Mouse (Mus musculus) embryonic facial prominence, embryonic 12.5 days (tissue): ENCODE results near the gene Gm42906. TPM values are rescaled to one million over a fixed set of nuclear protein-coding genes. Genes with fewer than 3 reads are reported as not detected.

Experiments
- ATAC-seq: fragments of 200-750 bp; cut with Nextera tagmentation; 2 replicates; pipeline ENCODE4 v1.8.0; 2017; ENCODE audit not compliant: insufficient number of reproducible peaks, insufficient read depth, low FRiP score, low TSS enrichment
- H3K27ac ChIP-seq: fragments of 300-500 bp; sonication (generic); 2 replicates; pipeline ENCODE4 v1.5.1; 2016; ENCODE audit warnings: mild to moderate bottlenecking
- H3K27me3 ChIP-seq: fragments of 300-500 bp; sonication (generic); 2 replicates; pipeline ENCODE4 v1.6.1; 2016; ENCODE audit warnings: mild to moderate bottlenecking, moderate library complexity
- H3K36me3 ChIP-seq: fragments of 300-500 bp; sonication (generic); 2 replicates; pipeline ENCODE4 v1.6.1; 2016; ENCODE audit warnings: mild to moderate bottlenecking
- H3K4me1 ChIP-seq: fragments of 300-500 bp; sonication (generic); 2 replicates; pipeline ENCODE4 v1.6.1; 2016
- H3K4me2 ChIP-seq: fragments of 300-500 bp; sonication (generic); replicated peaks from 2 replicates; pipeline ENCODE4 v1.6.1; 2016; ENCODE audit warnings: mild to moderate bottlenecking, moderate library complexity
- H3K4me3 ChIP-seq: fragments of 300-500 bp; sonication (generic); 2 replicates; pipeline ENCODE4 v1.5.1; 2016; ENCODE audit warnings: mild to moderate bottlenecking
- H3K9ac ChIP-seq: fragments of 300-500 bp; sonication (generic); 2 replicates; pipeline ENCODE4 v1.6.1; 2016; ENCODE audit warnings: mild to moderate bottlenecking, moderate library complexity
- H3K9me3 ChIP-seq: fragments of 300-500 bp; sonication (generic); 2 replicates; pipeline ENCODE4 v1.6.1; 2016; ENCODE audit warnings: mild to moderate bottlenecking, moderate library complexity
- WGBS: fragments of 180-500 bp; shearing (Covaris S2); methylation state at CpG from one replicate; pipeline ENCODE4 v1.1.7; 2016; 5-methylcytosine and 5-hydroxymethylcytosine counted together
- polyA plus RNA-seq: library from polyadenylated mRNA; unstranded; fragments of >200 nt; fragmentation: Nextera tagmentation; extraction: Ambion mirVana; gene quantifications from 2 replicates; pipeline ENCODE4 v1.2.1, GENCODE M21; 2016

Gene Gm42906
- polyA plus RNA-seq, 1 experiment from 2014 or later, result not detected

DNA sequence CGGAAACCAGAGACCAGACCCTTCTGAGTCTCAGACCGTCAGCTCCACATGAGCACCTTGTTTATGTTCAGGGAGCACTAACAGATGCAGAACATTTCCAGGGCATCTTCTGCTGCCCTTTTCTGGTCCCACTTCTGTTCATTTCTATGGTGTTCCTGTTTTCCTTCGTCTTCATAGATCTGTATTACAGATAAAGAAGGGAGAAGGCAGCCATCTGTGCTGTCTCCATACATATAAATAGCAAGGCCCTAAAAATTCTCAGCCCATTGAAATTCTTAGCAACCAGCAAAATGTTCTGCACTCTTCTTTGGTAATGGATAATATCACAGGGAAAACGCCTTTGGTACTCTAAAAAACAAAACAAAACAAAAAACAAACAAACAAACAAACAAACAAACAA, 290.7 kb downstream of the Gm42906 start:
- H3K27ac ChIP-seq, result no peak overlapping the region
- H3K4me1 ChIP-seq, result peaks cover 14% of the 10 kb centered on the region
- H3K27me3 ChIP-seq, result no peaks in the 10 kb centered on the region
- no peaks in the 10 kb centered on the region for H3K9me3 ChIP-seq
- no peak overlapping the region for H3K4me2 ChIP-seq
- H3K9ac ChIP-seq, result no peak overlapping the region
- no peak overlapping the region for H3K4me3 ChIP-seq
- no peaks in the 10 kb centered on the region for H3K36me3 ChIP-seq
- WGBS, result 70% methylated on average over 4 of the region's 4 CpGs
- ATAC-seq, result no peak

DNA sequence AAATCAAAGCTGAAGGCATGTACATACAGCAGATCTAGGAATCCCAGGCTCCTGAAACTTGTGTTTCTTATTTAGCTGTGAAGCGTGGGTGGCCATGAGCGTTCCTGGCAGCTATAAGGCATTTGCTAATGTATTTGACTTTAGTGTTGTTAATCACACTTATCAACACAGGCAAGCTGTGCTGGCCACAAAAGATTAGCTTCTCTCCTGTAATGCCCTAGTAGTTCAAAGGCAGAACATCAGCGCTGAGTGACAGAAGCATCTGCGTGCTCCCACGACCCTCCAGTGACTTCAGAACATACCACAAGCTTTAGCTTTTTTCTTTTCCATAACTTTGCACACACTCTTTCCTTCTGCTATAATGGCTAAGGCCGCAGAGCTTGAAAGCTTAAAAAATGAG, 292.0 kb downstream of the Gm42906 start:
- peak overlapping the region; percentile 57 for H3K27ac ChIP-seq
- H3K36me3 ChIP-seq, result no peaks in the 10 kb centered on the region
- no peak overlapping the region for H3K4me3 ChIP-seq
- 58% methylated on average over 6 of the region's 6 CpGs for WGBS
- H3K4me1 ChIP-seq, result peaks cover 9% of the 10 kb centered on the region; the same call in 1 of the 2 replicates
- H3K9ac ChIP-seq, result no peak overlapping the region
- ATAC-seq, result no peak
- H3K4me2 ChIP-seq, result no peak overlapping the region
- H3K27me3 ChIP-seq, result no peaks in the 10 kb centered on the region
- no peaks in the 10 kb centered on the region for H3K9me3 ChIP-seq

DNA sequence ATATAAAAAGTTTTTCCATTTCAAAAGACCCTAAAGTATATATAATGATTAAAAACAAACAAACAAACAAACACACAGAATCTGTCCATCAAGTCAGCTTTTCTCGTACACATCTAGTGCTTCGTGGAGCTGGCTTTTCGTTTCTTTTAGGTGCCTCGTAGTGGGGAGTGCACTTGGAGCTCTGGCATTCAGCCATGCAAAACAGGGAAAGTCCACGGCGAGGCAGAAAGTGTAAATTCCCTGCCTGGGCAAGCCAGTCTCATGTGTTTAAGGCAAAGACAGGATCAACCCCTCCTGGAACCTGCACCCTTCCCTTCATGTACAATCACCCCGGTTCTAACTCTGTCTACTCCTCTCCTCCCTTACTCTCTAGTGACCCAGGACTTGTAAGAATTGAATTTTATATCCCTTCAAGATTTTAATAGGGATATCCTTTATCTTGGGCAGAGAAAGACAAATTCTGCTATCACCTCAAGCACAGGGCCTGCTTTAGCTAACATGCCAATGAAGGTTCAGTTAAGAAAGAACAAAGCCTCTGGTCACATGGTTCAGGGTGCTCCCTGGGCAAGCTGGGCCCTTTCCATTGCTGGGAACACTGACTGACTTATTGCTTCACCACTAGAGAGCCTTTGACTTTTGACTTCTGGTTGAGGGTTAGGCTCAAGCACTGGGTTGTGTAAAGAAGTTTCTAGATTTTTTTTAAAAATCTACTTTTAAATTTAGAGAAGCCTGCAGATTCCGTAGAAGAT, 292.7 kb downstream of the Gm42906 start:
- Histone ChIP-seq H3K27ac (peak overlapping the region; percentile 57; the same call in 1 of the 2 replicates), H3K9me3 (no peaks in the 10 kb centered on the region), H3K27me3 (no peaks in the 10 kb centered on the region), H3K36me3 (no peaks in the 10 kb centered on the region), H3K4me1 (peaks cover 9% of the 10 kb centered on the region; the same call in 1 of the 2 replicates), H3K4me3 (no peak overlapping the region), H3K9ac (no peak overlapping the region), H3K4me2 (no peak overlapping the region)
- WGBS, result 68% methylated on average over 8 of the region's 8 CpGs
- ATAC-seq, result no peak

DNA sequence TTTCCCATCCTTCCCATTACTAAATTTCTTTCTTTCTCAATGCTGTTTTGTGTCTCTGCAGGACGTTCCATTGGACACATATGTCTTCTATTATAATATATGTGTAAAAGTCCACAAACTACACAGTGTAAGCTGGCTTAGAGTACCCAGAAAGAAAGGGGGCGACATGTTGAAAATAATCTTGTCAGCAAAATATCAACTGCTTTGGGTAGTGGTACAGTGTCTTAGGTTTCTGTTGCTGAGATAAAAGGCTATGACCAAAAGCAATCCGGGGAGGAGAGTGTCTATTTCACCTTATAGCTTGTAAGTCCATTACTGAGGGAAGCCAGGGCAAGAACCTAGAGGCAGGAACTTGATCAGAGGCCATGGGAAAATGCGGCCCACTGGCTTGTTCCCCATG, 293.8 kb downstream of the Gm42906 start:
- 81% methylated on average over 4 of the region's 4 CpGs for WGBS
- no peak overlapping the region for H3K4me2 ChIP-seq

DNA sequence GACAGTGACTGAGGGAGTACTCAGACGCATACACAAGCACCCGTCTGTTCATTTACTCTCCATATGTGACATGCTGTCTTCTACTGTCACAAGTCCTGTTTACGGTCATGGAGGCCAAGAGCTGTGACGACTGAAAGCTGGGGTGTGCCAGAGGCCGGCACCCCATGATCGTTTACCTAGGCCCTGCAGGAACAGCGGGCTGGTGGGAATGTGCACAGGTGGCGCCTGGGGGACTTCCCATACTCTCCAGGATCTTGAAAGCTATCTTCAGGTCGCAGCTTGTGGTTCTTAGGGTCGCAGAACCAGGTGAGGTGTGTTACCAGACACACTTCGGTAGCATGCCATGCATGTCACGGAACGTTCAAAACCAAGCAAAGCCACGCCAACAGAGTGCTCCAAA, 294.2 kb downstream of the Gm42906 start:
- no peak overlapping the region for H3K27ac ChIP-seq
- H3K4me3 ChIP-seq, result no peak overlapping the region
- H3K27me3 ChIP-seq, result no peaks in the 10 kb centered on the region
- ATAC-seq, result no peak
- H3K9me3 ChIP-seq, result no peaks in the 10 kb centered on the region
- WGBS, result 91% methylated on average over 14 of the region's 14 CpGs
- no peak overlapping the region for H3K4me2 ChIP-seq
- H3K4me1 ChIP-seq, result peaks cover 9% of the 10 kb centered on the region; the same call in 1 of the 2 replicates
- H3K9ac ChIP-seq, result no peak overlapping the region
- no peaks in the 10 kb centered on the region for H3K36me3 ChIP-seq

More for the DNA sequence above, 293.8 kb downstream of the Gm42906 start:
- peaks cover 9% of the 10 kb centered on the region; the same call in 1 of the 2 replicates for H3K4me1 ChIP-seq
- no peak overlapping the region for H3K4me3 ChIP-seq
- no peaks in the 10 kb centered on the region for H3K27me3 ChIP-seq
- no peak overlapping the region for H3K27ac ChIP-seq
- ATAC-seq, result no peak
- H3K9ac ChIP-seq, result no peak overlapping the region
- H3K36me3 ChIP-seq, result no peaks in the 10 kb centered on the region
- no peaks in the 10 kb centered on the region for H3K9me3 ChIP-seq

DNA sequence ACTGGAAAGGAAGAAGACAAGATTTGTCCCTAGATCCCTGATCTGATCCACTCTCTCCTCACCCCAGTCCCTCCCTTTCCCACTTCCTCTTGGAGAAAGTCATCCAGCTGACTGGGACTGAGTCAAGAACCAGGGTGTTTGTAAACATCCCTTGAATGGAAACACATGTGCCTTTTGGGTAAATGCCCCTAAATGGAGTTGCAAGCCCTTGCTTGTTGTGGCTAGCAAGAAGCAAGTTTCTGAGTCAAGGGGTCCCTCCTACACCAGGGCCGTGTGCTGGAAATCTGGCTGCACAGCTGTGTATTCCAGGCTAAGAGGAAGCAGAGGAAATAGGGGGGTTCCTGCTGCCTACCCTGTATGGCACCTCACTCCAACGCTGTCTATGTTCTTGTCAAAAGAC, 298.2 kb downstream of the Gm42906 start:
- 41% methylated on average over 2 of the region's 2 CpGs for WGBS
- Histone ChIP-seq H3K4me2 (no peak overlapping the region), H3K36me3 (no peaks in the 10 kb centered on the region), H3K9ac (no peak overlapping the region), H3K27ac (no peak overlapping the region), H3K27me3 (no peaks in the 10 kb centered on the region), H3K4me1 (peaks cover 11% of the 10 kb centered on the region; the same call in 1 of the 2 replicates), H3K4me3 (no peak overlapping the region), H3K9me3 (no peaks in the 10 kb centered on the region)
- ATAC-seq, result no peak

DNA sequence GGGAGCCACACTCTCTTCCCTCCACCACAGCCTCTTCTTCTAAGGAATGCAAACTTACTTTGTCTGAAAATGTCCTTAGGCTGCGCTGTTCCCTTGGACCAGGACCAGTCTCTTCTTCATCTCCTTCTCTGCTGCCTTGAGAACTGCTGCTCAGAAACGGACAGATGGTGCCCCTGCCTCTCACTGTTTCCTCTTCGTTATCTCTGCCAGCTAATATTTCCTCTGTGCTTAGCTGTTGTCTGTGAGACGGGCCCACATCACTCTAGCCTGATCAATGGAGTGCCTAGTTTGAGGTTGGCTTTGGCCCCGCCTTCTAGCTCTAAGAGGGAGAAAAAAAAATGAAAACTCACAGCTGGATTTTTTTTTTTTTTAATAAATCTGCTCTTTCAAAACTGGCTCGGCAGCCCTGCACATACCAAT, 300.7 kb downstream of the Gm42906 start:
- H3K27ac ChIP-seq, result peak overlapping the region; percentile 46; the same call in 1 of the 2 replicates
- WGBS, result 39% methylated on average over 6 of the region's 6 CpGs
- 0 out of 2 replicates have a peak overlapping the region, but pooled peaks have one; percentile 3 for H3K4me3 ChIP-seq

DNA sequence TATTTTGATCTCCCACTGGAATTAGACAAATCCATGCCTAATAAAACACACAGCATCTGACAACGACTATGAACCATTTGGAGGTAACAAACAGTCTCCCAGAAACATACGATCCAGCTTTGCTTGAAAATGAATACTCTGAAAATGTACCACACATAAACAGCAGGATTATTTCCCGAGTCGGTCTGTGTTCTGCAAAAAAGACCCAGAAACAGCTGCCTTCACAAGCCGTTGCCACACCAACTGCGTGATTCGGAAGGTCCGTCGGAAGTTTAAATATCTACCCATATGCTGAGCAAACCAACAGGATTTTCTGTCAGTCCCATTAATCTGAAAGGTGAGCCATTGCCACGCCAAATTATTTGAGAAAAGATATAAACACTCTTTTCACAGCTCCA, 301.4 kb downstream of the Gm42906 start:
- no peak for ATAC-seq
- H3K4me1 ChIP-seq, result peaks cover 11% of the 10 kb centered on the region; the same call in 1 of the 2 replicates
- no peaks in the 10 kb centered on the region for H3K9me3 ChIP-seq
- H3K4me3 ChIP-seq, result no peak overlapping the region
- WGBS, result 44% methylated on average over 10 of the region's 10 CpGs
- H3K4me2 ChIP-seq, result peak overlapping the region; percentile 15; the same call in 1 of the 2 replicates
- H3K36me3 ChIP-seq, result no peaks in the 10 kb centered on the region
- H3K27ac ChIP-seq, result no peak overlapping the region
- no peaks in the 10 kb centered on the region for H3K27me3 ChIP-seq
- H3K9ac ChIP-seq, result no peak overlapping the region

More for the DNA sequence above, 300.7 kb downstream of the Gm42906 start:
- Histone ChIP-seq H3K4me2 (peak overlapping the region; percentile 15; the same call in 1 of the 2 replicates), H3K36me3 (no peaks in the 10 kb centered on the region), H3K9me3 (no peaks in the 10 kb centered on the region), H3K4me1 (peaks cover 11% of the 10 kb centered on the region; the same call in 1 of the 2 replicates), H3K9ac (no peak overlapping the region), H3K27me3 (no peaks in the 10 kb centered on the region)
- no peak for ATAC-seq

DNA sequence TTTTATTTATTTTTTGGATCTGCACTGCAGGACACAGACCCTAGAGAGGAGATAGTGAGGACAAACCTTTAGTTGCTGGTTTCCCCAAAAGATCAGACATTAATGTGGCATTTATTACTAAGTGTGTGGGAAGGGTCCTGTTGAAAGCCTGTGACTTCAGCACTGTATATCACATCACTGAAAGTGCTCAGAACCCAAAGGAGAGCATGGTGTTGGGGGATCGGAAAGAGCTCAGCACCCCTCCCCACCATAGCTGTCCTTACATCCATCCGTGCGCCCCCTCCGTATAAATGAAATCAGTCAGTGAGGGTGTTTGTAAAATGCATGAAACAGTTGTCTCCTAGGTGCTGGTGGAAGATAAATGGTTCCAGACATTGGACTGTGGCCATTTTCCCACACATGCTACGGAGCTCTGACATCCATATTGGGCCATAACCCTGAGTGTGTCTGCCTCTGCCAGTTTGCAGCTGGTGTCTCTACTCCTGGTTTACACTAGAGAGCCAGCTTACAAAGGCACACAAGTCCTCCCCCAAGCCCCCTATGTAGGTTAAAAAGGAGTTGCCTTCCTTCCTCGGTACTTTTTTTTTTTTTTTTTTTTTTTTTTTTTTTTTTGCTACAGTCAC, 301.9 kb downstream of the Gm42906 start:
- Histone ChIP-seq H3K27ac (peak overlapping the region; percentile 42), H3K4me3 (no peak overlapping the region)
- ATAC-seq, result no peak

DNA sequence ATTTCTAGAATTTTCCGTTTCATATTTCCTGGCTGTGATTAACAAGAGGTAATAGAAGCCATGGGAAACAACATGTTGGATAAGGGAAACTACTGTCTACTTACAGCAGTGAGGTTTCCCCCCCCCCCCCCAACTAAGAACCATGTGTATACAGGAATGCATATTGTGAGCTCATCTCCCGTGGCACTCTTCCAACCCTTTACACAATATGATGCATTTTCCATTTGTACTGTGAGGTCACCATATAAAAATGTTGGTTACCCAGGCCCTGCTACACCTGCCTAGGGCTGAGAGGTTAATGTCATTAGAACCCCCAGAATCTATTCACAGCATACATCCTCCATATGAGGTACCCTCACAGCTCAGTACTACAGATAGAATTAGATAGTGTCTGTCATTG, 310.1 kb downstream of the Gm42906 start:
- Histone ChIP-seq H3K27me3 (no peaks in the 10 kb centered on the region), H3K4me2 (no peak overlapping the region), H3K27ac (no peak overlapping the region), H3K9ac (no peak overlapping the region), H3K9me3 (no peaks in the 10 kb centered on the region), H3K4me3 (no peak overlapping the region), H3K36me3 (no peaks in the 10 kb centered on the region), H3K4me1 (no peaks in the 10 kb centered on the region)
- WGBS, result 87% methylated on average over 2 of the region's 2 CpGs
- ATAC-seq, result no peak

More for the DNA sequence above, 301.9 kb downstream of the Gm42906 start:
- peaks cover 11% of the 10 kb centered on the region; the same call in 1 of the 2 replicates for H3K4me1 ChIP-seq
- peak overlapping the region; percentile 29 for H3K4me2 ChIP-seq
- H3K27me3 ChIP-seq, result no peaks in the 10 kb centered on the region
- WGBS, result 33% methylated on average over 6 of the region's 6 CpGs
- no peak overlapping the region for H3K9ac ChIP-seq
- H3K36me3 ChIP-seq, result no peaks in the 10 kb centered on the region
- H3K9me3 ChIP-seq, result no peaks in the 10 kb centered on the region

DNA sequence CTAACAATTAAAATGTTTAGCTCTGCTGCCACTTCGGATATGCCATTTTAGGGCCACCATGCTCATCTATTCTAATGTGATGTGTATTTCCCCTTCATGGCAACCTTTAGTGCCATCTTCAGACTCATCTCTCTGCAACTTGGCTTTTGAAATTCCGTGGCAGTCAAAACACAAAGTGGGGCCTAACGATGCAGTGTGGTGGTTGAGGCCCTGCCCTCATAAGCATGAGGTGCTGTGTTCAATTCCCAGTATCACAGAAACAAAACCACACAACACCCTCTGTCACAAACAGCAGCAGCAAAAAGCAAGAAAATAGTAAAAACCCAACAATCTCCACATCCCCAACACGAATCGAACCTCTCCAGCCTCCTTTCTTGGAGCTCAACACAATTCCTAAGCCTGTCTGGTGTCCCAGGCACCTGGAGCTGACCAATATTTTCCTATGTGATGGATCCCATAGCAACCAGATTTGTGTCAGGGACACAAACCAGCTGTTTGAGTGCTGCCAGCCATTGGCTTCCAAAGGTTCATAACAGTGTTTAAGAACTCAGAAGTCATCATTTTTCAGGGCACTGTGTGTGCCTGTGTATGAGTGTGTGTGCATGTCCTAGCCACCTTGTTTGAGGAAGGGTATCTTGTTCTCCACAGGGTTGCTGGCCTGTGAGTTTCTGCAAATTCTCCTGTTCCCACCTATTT, 311.6 kb downstream of the Gm42906 start:
- 86% methylated on average over 5 of the region's 5 CpGs for WGBS
- H3K9ac ChIP-seq, result no peak overlapping the region
- H3K9me3 ChIP-seq, result no peaks in the 10 kb centered on the region
- no peak for ATAC-seq
- no peak overlapping the region for H3K27ac ChIP-seq
- H3K4me3 ChIP-seq, result no peak overlapping the region
- no peak overlapping the region for H3K4me2 ChIP-seq
- no peaks in the 10 kb centered on the region for H3K36me3 ChIP-seq
- no peaks in the 10 kb centered on the region for H3K27me3 ChIP-seq
- H3K4me1 ChIP-seq, result no peaks in the 10 kb centered on the region
